Mouse (Mus musculus) layer of hippocampus, adult 2 months (tissue): ENCODE data around the gene Syt9. TPM values are rescaled to one million over a fixed set of nuclear protein-coding genes. Genes with fewer than 3 reads are reported as not detected.

Experiments used
- DNase-seq, 2 experiments: peaks; one replicate each; pipeline ENCODE4 v3.0.0; 2022; ENCODE audit warnings: low spot score in 2 of 2
- H3K27ac ChIP-seq: fragments of 200-600 bp; 2 replicates; pipeline ENCODE4 v1.8.1; 2022
- H3K4me3 ChIP-seq: fragments of 200-600 bp; 2 replicates; pipeline ENCODE4 v1.8.1; 2022; ENCODE audit warnings: mild to moderate bottlenecking
- CTCF ChIP-seq: fragments of 200-600 bp; conservative IDR thresholded peaks from 2 replicates; pipeline ENCODE4 v1.8.1; 2022; ENCODE audit warnings: antibody characterized with exemption, mild to moderate bottlenecking, moderate library complexity
- total RNA-seq, 2 experiments: library from RNA; stranded (reverse); gene quantifications; 2 replicates each; pipeline ENCODE4 v1.2.3; 2021

Gene Syt9
- total RNA-seq, 2 experiments from 2014 or later, result 4.4 to 5.0 TPM

DNA sequence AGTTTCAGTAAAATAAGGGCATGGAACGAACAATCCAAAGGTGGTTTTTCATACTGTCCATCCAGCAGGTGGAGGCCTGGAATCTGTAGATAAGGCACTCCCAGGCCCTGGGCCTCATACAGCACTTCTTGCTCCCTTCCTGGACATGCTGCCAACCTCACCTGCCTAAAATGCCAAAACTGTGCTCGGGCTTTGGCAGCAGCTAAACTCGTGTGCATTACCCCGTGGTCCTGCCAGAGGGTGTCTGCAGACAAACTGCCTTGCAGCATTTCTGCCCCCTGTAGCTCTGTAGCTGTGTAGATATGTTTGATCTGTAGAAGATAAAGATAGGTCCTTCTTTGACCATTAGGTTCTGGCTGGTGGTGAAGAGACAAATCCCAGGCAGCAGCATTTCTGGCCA, 198.4 kb downstream of the Syt9 start:
- DNase-seq, result no peak

GRCm38 (mm10) chr7:107573856-107574255, 203.3 kb downstream of the Syt9 start:
- Histone ChIP-seq H3K27ac (no peak overlapping the region), H3K4me3 (no peak overlapping the region)
- TF ChIP-seq CTCF, result 0 out of 2 replicates have a peak, but pooled peaks have one; percentile 27
- DNase-seq, result no peak

More for the DNA sequence above, 198.4 kb downstream of the Syt9 start:
- TF ChIP-seq CTCF, result no peak
- H3K27ac ChIP-seq, result peak overlapping the region; percentile 86
- peak overlapping the region; percentile 46; the same call in 1 of the 2 replicates for H3K4me3 ChIP-seq

DNA sequence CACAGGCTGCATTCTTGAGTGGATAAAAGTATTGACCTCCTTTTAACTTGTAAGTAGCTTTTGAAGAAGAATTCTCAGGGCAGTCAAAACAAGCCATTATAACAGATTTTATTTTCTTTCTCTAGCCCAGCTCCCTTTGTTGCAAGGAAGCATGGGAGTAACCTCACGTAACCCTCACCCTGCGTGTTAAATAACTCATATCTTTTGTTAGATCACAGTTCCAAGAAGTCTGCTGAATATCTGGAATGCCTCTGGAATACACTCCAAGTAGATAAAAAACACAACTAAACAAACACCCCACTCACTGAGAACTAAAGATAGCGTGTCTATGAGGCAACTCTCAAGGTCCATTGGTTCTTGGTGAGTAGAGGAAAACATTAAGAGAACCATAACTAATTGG, 203.7 kb downstream of the Syt9 start:
- Histone ChIP-seq H3K27ac (no peak overlapping the region), H3K4me3 (no peak overlapping the region)
- no peak for DNase-seq
- TF ChIP-seq CTCF, result no peak

GRCm38 (mm10) chr7:107592641-107593040, 222.1 kb downstream of the Syt9 start:
- peak overlapping the region; percentile 56 for H3K27ac ChIP-seq
- DNase-seq, result peak in 1 of 2 experiments; percentile 21

DNA sequence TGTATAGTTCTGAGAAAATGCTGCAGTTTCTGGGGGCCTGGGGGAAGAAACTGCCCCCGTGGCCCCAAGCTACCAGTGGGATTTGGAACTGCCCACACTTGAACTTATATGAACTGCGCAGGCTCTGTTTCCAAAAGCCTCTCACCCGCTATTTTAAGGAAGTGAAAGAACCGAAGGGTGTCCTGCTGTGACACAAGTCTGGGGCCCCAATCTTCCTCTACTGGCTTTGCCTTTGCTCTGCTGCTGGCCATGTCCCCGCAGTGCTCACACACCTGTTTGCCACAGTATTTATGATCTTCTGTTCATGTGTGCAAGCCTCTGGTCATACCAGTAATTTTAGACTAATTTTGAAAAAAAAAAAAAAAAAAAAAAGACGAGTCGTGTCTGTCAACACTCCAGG, 223.4 kb downstream of the Syt9 start:
- Histone ChIP-seq H3K27ac (peak overlapping the region; percentile 68), H3K4me3 (no peak overlapping the region)
- DNase-seq, result no peak
- TF ChIP-seq CTCF, result no peak

More at GRCm38 (mm10) chr7:107592641-107593040, 222.1 kb downstream of the Syt9 start:
- H3K4me3 ChIP-seq, result no peak overlapping the region
- no peak for TF ChIP-seq CTCF

DNA sequence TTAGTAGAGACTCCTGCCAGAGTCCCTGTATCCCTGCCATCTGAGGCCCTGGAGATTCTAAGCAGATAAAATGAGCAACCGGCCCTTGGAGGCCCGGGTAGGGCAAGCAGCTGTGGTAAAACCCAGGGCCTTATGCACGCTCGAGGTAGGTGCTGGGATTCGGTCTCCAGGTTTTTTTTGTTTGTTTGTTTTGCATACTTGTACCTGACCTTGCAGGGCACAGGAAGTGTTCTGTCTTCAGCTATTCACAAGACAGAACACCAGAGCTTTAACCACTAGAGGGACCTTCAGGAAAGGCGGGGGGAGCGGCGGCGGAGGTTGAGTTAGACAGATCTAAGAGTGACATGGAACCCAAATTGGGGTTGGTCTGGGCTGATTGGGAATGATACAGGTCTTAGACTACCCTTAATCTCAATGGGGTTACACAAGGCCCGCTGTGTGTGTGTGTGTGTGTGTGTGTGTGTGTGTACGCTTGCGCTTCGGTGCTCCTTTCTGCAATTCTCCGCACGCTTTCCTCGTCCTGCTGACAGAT, 223.9 kb downstream of the Syt9 start:
- peak; percentile 14 to 29 for DNase-seq
- Histone ChIP-seq H3K4me3 (peak overlapping the region; percentile 65), H3K27ac (peak overlapping the region; percentile 68)
- peak; percentile 78 for TF ChIP-seq CTCF

- no peak for TF ChIP-seq CTCF
- Histone ChIP-seq H3K4me3 (peak within 1 kb of the TSS; percentile 65), H3K27ac (peak within 1 kb of the TSS; percentile 68)
- peak; percentile 77 to 83 for DNase-seq
Observed at GRCm38 (mm10) chr7:107594857-107595402, 224.4 kb downstream of the Syt9 start, which contains the start of gene Ppfibp2. TSS of gene Ppfibp2 (plus strand) at chr7:107595207.

DNA sequence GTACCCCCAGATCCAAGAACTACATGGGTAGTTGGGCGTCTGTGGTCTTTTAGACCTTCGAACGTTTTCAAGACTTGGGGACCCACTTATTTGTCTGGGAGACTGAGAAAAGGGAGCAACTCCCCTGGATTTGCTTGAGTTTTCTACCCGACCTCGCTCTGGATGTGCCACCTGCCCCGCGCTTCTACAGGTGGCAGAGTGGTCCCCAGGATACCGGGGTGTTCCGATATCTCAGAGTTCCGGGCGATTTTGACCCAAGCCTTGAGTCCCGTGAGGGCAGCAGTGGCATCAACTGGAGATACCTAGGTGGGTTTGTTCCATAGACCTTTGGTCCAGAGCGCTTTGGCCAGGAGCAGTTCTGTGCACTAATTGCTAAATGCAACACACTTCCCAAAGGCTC, 224.9 kb downstream of the Syt9 start:
- Histone ChIP-seq H3K27ac (peak overlapping the region; percentile 51), H3K4me3 (peak overlapping the region; percentile 65)
- TF ChIP-seq CTCF, result no peak
- DNase-seq, result no peak

DNA sequence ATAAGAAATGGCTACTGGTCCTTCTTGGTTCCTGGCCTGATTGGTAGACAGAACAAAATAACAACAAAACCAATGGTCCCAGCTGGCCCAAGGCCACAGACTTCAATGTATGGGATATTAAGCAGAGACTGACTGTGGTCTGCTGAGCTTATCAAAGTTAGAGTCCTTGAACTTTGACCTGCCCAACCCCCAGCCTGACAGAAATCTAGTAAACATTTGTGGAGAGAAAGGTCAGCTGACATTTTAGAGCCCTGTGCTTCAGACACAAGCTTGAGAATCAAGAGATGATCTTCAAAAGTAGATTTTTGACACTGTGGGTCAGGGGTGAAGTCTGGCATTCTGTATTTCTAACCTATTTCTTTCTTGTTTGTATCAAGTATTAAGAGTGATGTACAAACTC, 226.2 kb downstream of the Syt9 start:
- Histone ChIP-seq H3K27ac (no peak overlapping the region), H3K4me3 (no peak overlapping the region; the same call in 1 of the 2 replicates)
- no peak for TF ChIP-seq CTCF
- no peak for DNase-seq

GRCm38 (mm10) chr7:107597956-107598355, 227.4 kb downstream of the Syt9 start:
- no peak for TF ChIP-seq CTCF
- Histone ChIP-seq H3K4me3 (no peak overlapping the region), H3K27ac (no peak overlapping the region)
- no peak for DNase-seq

Other genes with a start within 250 kb of the Syt9 start
- not detected for gene Olfr715, start 239.6 kb upstream of the Syt9 start, total RNA-seq
- not detected for gene Olfr716, start 232.4 kb upstream of the Syt9 start, total RNA-seq
- not detected for gene Nlrp14, start 203.7 kb upstream of the Syt9 start, total RNA-seq
- gene Rbmxl2, start 161.3 kb upstream of the Syt9 start, total RNA-seq, result not detected
- 10 to 100 TPM; 12.7 to 13.1 TPM for gene Olfml1, start 196.7 kb downstream of the Syt9 start, total RNA-seq
- gene Ppfibp2, start 224.5 kb downstream of the Syt9 start, total RNA-seq, result 1 to 10 TPM; 5.2 to 7.4 TPM